Mouse (Mus musculus) thymus, postnatal 4 days (tissue): ENCODE data around the gene Atg101.
"Not testable (repeated sequence)": the region's sequence is repeated elsewhere in the genome, so short reads cannot be mapped to it uniquely, and the experiment has no call there.

Experiments
- DNase-seq: peaks from one replicate; pipeline ENCODE4 v3.0.0; 2021

The Atg101 gene

GRCm38 (mm10) chr15:101316913-101317813, 33.1 kb downstream of the Atg101 start:
- no peak for DNase-seq

- DNase-seq = no peak
Measured at GRCm38 (mm10) chr15:101317814-101318500, 33.9 kb downstream of the Atg101 start.

- DNase-seq = no peak
Measured at GRCm38 (mm10) chr15:101318889-101319765, 35.1 kb downstream of the Atg101 start.

- no peak for DNase-seq
Measured at GRCm38 (mm10) chr15:101320010-101320617, 36.0 kb downstream of the Atg101 start.

- DNase-seq = no peak
Measured at GRCm38 (mm10) chr15:101320618-101321041, 36.6 kb downstream of the Atg101 start.

- no peak for DNase-seq
Measured at GRCm38 (mm10) chr15:101321126-101321525, 37.1 kb downstream of the Atg101 start.

- DNase-seq = no peak
Measured at GRCm38 (mm10) chr15:101322106-101322505, 38.0 kb downstream of the Atg101 start.

GRCm38 (mm10) chr15:101322640-101323039, 38.6 kb downstream of the Atg101 start:
- no peak for DNase-seq

GRCm38 (mm10) chr15:101323511-101323910, 39.4 kb downstream of the Atg101 start:
- peak; percentile 29 for DNase-seq

- not testable (repeated sequence) for DNase-seq
Measured at GRCm38 (mm10) chr15:101324409-101324808, 40.3 kb downstream of the Atg101 start.

- DNase-seq = peak; percentile 28
Measured at GRCm38 (mm10) chr15:101325991-101326534, 42.0 kb downstream of the Atg101 start.

GRCm38 (mm10) chr15:101327282-101327681, 43.2 kb downstream of the Atg101 start:
- peak; percentile 78 for DNase-seq

GRCm38 (mm10) chr15:101328876-101329563, 44.9 kb downstream of the Atg101 start:
- no peak for DNase-seq

- DNase-seq = no peak
Measured at GRCm38 (mm10) chr15:101329564-101329892, 45.5 kb downstream of the Atg101 start.

- DNase-seq = no peak
Measured at GRCm38 (mm10) chr15:101331090-101331489, 47.0 kb downstream of the Atg101 start.

- DNase-seq = no peak
Measured at GRCm38 (mm10) chr15:101332370-101332769, 48.3 kb downstream of the Atg101 start.

GRCm38 (mm10) chr15:101333165-101333564, 49.1 kb downstream of the Atg101 start:
- no peak for DNase-seq

GRCm38 (mm10) chr15:101333648-101334047, 49.6 kb downstream of the Atg101 start:
- DNase-seq = no peak

GRCm38 (mm10) chr15:101336474-101337174, 52.6 kb downstream of the Atg101 start:
- DNase-seq = no peak

GRCm38 (mm10) chr15:101338359-101338758, 54.3 kb downstream of the Atg101 start:
- DNase-seq = no peak

- DNase-seq = peak; percentile 93
Measured at GRCm38 (mm10) chr15:101339537-101339936, 55.5 kb downstream of the Atg101 start.
